Mouse (Mus musculus) neural tube, postnatal 0 days (tissue): ENCODE data around the gene St7. TPM values are rescaled to one million over a fixed set of nuclear protein-coding genes. Genes with fewer than 3 reads are reported as not detected.

Experiments used
- polyA plus RNA-seq: library from polyadenylated mRNA; unstranded; fragments of >200 nt; fragmentation: Nextera tagmentation; extraction: Ambion mirVana; gene quantifications from 2 replicates; pipeline ENCODE4 v1.2.1, GENCODE M21; 2015

Gene St7
- polyA plus RNA-seq: 32.5 and 32.9 TPM in 2 replicates

DNA sequence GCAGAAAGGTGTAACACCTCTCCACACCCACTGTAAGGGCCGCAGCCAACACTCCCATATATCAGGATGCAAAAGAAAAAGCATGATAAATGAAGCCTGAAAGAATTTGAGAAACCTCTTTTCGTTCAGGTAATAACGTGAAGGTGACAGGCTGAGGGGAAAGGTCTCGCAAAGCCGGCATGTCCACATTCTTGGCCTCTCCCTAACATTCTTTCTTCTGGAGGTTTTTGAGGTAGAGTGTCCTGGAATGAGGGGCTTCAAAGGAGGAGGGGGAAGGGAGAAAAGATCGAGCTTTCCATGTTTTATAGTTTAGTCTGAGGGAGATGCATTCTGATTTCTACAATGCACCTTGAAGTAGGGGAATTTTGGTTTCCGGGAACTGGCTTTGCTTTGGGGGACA is at the start of gene St7:
St7 (plus strand) TSS at position 287 of the 400 bp plus-strand sequence.

Other genes with a start within 250 kb of the St7 start
- 1.4 and 1.5 TPM in 2 replicates for gene Met, start 229.1 kb upstream of the St7 start, polyA plus RNA-seq
- 250 and 260 TPM in 2 replicates for gene Capza2, start 56.7 kb upstream of the St7 start, polyA plus RNA-seq